ENCODE assay signal across 15 mouse cellular contexts in the genomic region with DNA sequence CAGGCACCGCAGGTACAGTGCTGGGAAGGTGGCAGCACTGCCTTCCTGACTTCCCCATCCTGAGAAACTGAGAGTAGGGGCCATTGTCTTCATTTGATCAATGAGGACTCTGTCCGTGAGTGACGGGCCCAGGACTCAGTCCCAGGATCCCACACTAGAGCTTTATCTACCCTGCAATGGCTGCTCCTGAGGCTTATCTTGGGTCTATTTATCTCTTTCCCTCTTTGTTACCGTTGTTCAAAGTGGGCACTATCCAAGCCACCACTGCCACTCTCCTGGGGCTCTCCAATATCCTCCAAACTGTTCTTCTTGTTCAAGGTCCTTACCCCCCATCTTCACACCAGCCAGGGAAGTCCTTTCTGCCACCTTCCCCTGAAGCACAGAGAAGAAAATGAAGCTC. TPM values are rescaled to one million over a fixed set of nuclear protein-coding genes. Genes with fewer than 3 reads are reported as not detected.
DNase-seq lines count a peak whose midpoint lies in the region; ATAC-seq and TF ChIP-seq lines count a peak whose summit lies in the region.
"Had no signal": no experiment of that assay in that cellular context is flagged by ENCODE, and none has a peak within 500 bp of the region (broad histone marks: within the 10 kb centered on the region; RNA-seq: fewer than 3 reads in every experiment).

No protein-coding gene starts in this region.

- 88% methylated on average over 4 of the region's 4 CpGs for WGBS in kidney, postnatal 0 days
- WGBS in embryonic facial prominence, embryonic 10.5 days = 46% methylated on average over 4 of the region's 4 CpGs
- 35% methylated on average over 4 of the region's 4 CpGs for WGBS in liver, embryonic 15.5 days (ENCODE audit: insufficient replicate concordance)

- H3K36me3 ChIP-seq in kidney, postnatal 0 days (ENCODE audit: insufficient read depth, low read length) = no peaks in the 10 kb centered on the region
- no peaks in the 10 kb centered on the region for H3K36me3 ChIP-seq in embryonic facial prominence, embryonic 10.5 days (replicated peaks)
- H3K36me3 ChIP-seq in liver, embryonic 15.5 days (replicated peaks) = no peaks in the 10 kb centered on the region
- H3K36me3 ChIP-seq: lung, embryonic 15.5 days had no signal

- 0 out of 2 replicates have a peak, but pooled peaks cover 5% of the 10 kb centered on the region for H3K4me1 ChIP-seq in kidney, postnatal 0 days (replicated peaks; ENCODE audit: insufficient read depth, low read length)
- peaks cover 77% of the 10 kb centered on the region for H3K4me1 ChIP-seq in bone marrow macrophage, adult 2 months (ENCODE audit: control insufficient read depth, insufficient read depth, low read length)
- peaks cover 15% of the 10 kb centered on the region for H3K4me1 ChIP-seq in embryonic facial prominence, embryonic 10.5 days
- peaks cover 43% of the 10 kb centered on the region for H3K4me1 ChIP-seq in liver, embryonic 15.5 days (replicated peaks)

- H3K4me2 ChIP-seq in kidney, postnatal 0 days (ENCODE audit: low read length) = no peak overlapping the region
- H3K4me2 ChIP-seq in liver, embryonic 15.5 days = no peak overlapping the region
- H3K4me2 ChIP-seq: lung, embryonic 15.5 days had no signal

- no peaks in the 10 kb centered on the region for H3K27me3 ChIP-seq in kidney, postnatal 0 days (ENCODE audit: insufficient read depth, low read length)
- peaks cover 32% of the 10 kb centered on the region for H3K27me3 ChIP-seq in embryonic facial prominence, embryonic 10.5 days (replicated peaks; ENCODE audit: low read depth, poor library complexity, severe bottlenecking)
- H3K27me3 ChIP-seq in liver, embryonic 15.5 days = no peaks in the 10 kb centered on the region; the same call in 1 of the 2 replicates
- H3K27me3 ChIP-seq: lung, embryonic 15.5 days had no signal

- no peak for TF ChIP-seq CTCF in kidney, postnatal 0 days (IDR thresholded peaks at IDR 0.05; ENCODE audit: low read depth)
- no peak for TF ChIP-seq CTCF in bone marrow macrophage, adult 2 months (IDR thresholded peaks at IDR 0.05; ENCODE audit: low read depth, low read length)

- no peak for DNase-seq in kidney, postnatal 0 days (ENCODE audit: low spot score)
- DNase-seq in kidney, postnatal 25 days = no peak
- DNase-seq in embryonic facial prominence, embryonic 10.5 days (ENCODE audit: low spot score) = no peak
- DNase-seq in thymus, postnatal 14 days = no peak
- DNase-seq: cerebellum, adult 18-20 months; cerebellum, postnatal 36 days; heart, postnatal 10 days; thymus, postnatal 25 days had no signal

- no peak overlapping the region for H3K9ac ChIP-seq in kidney, postnatal 0 days (ENCODE audit: low read depth, low read length)
- no peak overlapping the region for H3K9ac ChIP-seq in liver, embryonic 15.5 days
- H3K9ac ChIP-seq: lung, embryonic 15.5 days had no signal

- no peaks in the 10 kb centered on the region for H3K9me3 ChIP-seq in kidney, postnatal 0 days (replicated peaks; ENCODE audit: low read length)
- H3K9me3 ChIP-seq in embryonic facial prominence, embryonic 10.5 days = no peaks in the 10 kb centered on the region
- no peaks in the 10 kb centered on the region for H3K9me3 ChIP-seq in liver, embryonic 15.5 days (replicated peaks)
- H3K9me3 ChIP-seq: lung, embryonic 15.5 days had no signal

- no peak for ATAC-seq in kidney, postnatal 0 days (replicated peaks; ENCODE audit: low FRiP score, low read depth)
- ATAC-seq in liver, embryonic 15.5 days (ENCODE audit: insufficient read depth) = peak; percentile 23; the same call in 1 of the 2 replicates
- ATAC-seq in activated CD4-positive, CD25-positive, alpha-beta regulatory T cell, adult 4 months = no peak
- ATAC-seq: forebrain, embryonic 16.5 days; hindbrain, embryonic 16.5 days; midbrain, embryonic 16.5 days had no signal

- no peak overlapping the region for H3K4me3 ChIP-seq in kidney, postnatal 0 days (replicated peaks; ENCODE audit: low read depth, low read length)
- H3K4me3 ChIP-seq in bone marrow macrophage, adult 2 months (ENCODE audit: insufficient read depth, low read length) = no peak overlapping the region
- H3K4me3 ChIP-seq in embryonic facial prominence, embryonic 10.5 days = no peak overlapping the region
- no peak overlapping the region for H3K4me3 ChIP-seq in liver, embryonic 15.5 days (replicated peaks)
- H3K4me3 ChIP-seq: lung, embryonic 15.5 days had no signal

- TF ChIP-seq POLR2A in bone marrow macrophage, adult 2 months (IDR thresholded peaks at IDR 0.05; ENCODE audit: borderline replicate concordance, low read depth, low read length) = no peak

- peak overlapping the region; percentile 27; the same call in 1 of the 2 replicates for H3K27ac ChIP-seq in kidney, postnatal 0 days
- peak overlapping the region; percentile 18; the same call in 1 of the 2 replicates for H3K27ac ChIP-seq in bone marrow macrophage, adult 2 months (ENCODE audit: insufficient read depth, low read depth, low read length)
- H3K27ac ChIP-seq in embryonic facial prominence, embryonic 10.5 days (replicated peaks) = 0 out of 2 replicates have a peak overlapping the region, but pooled peaks have one; percentile 3
- H3K27ac ChIP-seq in liver, embryonic 15.5 days (replicated peaks) = 0 out of 2 replicates have a peak overlapping the region, but pooled peaks have one; percentile 14
- H3K27ac ChIP-seq: lung, embryonic 15.5 days had no signal

RNA-seq across cellular contexts. Expression of a gene that starts 34.8 kb away (rescaled TPM):
- 8.0 and 11.4 TPM in 2 replicates for polyA plus RNA-seq in kidney, postnatal 0 days (2015; fragmentation: Nextera tagmentation; extraction: Ambion mirVana)
- 58.7 and 62.5 TPM in 2 replicates for polyA plus RNA-seq in bone marrow macrophage, adult 2 months (2012; ENCODE audit: insufficient read depth, insufficient read length, missing spikeins)
- 4.4 TPM in 2 replicates for polyA plus RNA-seq in embryonic facial prominence, embryonic 10.5 days (2016; fragmentation: Nextera tagmentation; extraction: Ambion mirVana)
- polyA plus RNA-seq in liver, embryonic 15.5 days (2015; fragmentation: Nextera tagmentation; extraction: Ambion mirVana) = 2.5 and 2.7 TPM in 2 replicates
- 1 to 10 TPM; 5.0 to 7.9 TPM for polyA plus RNA-seq in activated CD4-positive, CD25-positive, alpha-beta regulatory T cell, adult 4 months (2017; shearing (Covaris generic))
